Mouse (Mus musculus): ENCODE measurements at regions not wholly inside any gene's neighbourhood (a gene's known extent, or its start where the extent isn't known, plus 50 kb on each side); places are given as distances from the start of the nearest gene placed in this dataset.

- Histone ChIP-seq H3K27me3 (ENCODE audit: insufficient read depth, low read length) (no peaks in the 10 kb centered on the region), H3K4me3 (ENCODE audit: low read depth, low read length) (no peak overlapping the region), H3K36me3 (ENCODE audit: insufficient read depth, low read length) (no peaks in the 10 kb centered on the region), H3K9me3 (ENCODE audit: low read length) (no peaks in the 10 kb centered on the region), H3K4me2 (ENCODE audit: low read depth, low read length, poor library complexity, severe bottlenecking) (no peak overlapping the region), H3K9ac (replicated peaks; ENCODE audit: low read length, poor library complexity, severe bottlenecking) (no peak overlapping the region), H3K27ac (ENCODE audit: low read depth, low read length) (no peak overlapping the region), H3K4me1 (ENCODE audit: insufficient read depth, low read length) (no peaks in the 10 kb centered on the region)
- no peak for TF ChIP-seq CTCF (IDR thresholded peaks at IDR 0.05)
- DNase-seq (ENCODE audit: low spot score), result no peak
- no peak for ATAC-seq (ENCODE audit: low FRiP score)
- 93% methylated on average over 3 of the region's 3 CpGs for WGBS
Observed at GRCm38 (mm10) chr10:19141481-19141880, 126.0 kb upstream of the Tnfaip3 start.

- H3K36me3 ChIP-seq (ENCODE audit: insufficient read depth, low read length), result no peaks in the 10 kb centered on the region
- no peak overlapping the region for H3K4me3 ChIP-seq (ENCODE audit: low read depth, low read length)
- no peak overlapping the region for H3K9ac ChIP-seq (replicated peaks; ENCODE audit: low read length, poor library complexity, severe bottlenecking)
- 84% methylated on average over 5 of the region's 5 CpGs for WGBS
- no peak overlapping the region for H3K4me2 ChIP-seq (ENCODE audit: low read depth, low read length, poor library complexity, severe bottlenecking)
- H3K27me3 ChIP-seq (ENCODE audit: insufficient read depth, low read length), result no peaks in the 10 kb centered on the region
- no peak overlapping the region for H3K27ac ChIP-seq (ENCODE audit: low read depth, low read length)
- no peaks in the 10 kb centered on the region for H3K4me1 ChIP-seq (ENCODE audit: insufficient read depth, low read length)
- ATAC-seq (ENCODE audit: low FRiP score) (no peak), DNase-seq (ENCODE audit: low spot score) (no peak)
- no peak for TF ChIP-seq CTCF (IDR thresholded peaks at IDR 0.05)
- no peaks in the 10 kb centered on the region for H3K9me3 ChIP-seq (ENCODE audit: low read length)
Observed at GRCm38 (mm10) chr10:19140628-19141027, 125.2 kb upstream of the Tnfaip3 start.

DNA sequence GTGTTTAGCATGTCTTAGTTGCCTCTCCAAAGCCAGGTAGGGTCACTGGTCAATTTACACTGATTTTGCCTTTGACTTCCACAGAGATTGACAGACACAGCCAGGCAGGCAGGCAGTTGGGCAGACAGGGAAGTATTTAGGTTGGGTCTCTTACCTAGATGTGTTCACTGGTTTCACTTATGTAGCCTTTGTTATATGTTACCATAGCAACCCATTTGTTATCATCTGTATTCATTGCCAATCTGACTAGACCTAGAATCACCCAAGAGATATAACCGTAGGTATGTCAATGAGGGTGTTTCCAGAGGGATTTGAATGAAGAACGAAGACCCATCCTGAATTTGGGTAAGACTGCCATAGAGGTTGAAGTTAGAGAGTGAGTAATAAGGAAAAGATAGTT is 123.8 kb upstream of the Tnfaip3 start:
- DNase-seq (ENCODE audit: low spot score) (no peak), ATAC-seq (ENCODE audit: low FRiP score) (peak; percentile 58; the same call in 1 of the 2 replicates)
- no peaks in the 10 kb centered on the region for H3K27me3 ChIP-seq (ENCODE audit: insufficient read depth, low read length)
- H3K27ac ChIP-seq (ENCODE audit: low read depth, low read length), result no peak overlapping the region
- no peaks in the 10 kb centered on the region for H3K4me1 ChIP-seq (ENCODE audit: insufficient read depth, low read length)
- TF ChIP-seq CTCF (IDR thresholded peaks at IDR 0.05), result no peak
- no peaks in the 10 kb centered on the region for H3K36me3 ChIP-seq (ENCODE audit: insufficient read depth, low read length)
- H3K4me3 ChIP-seq (ENCODE audit: low read depth, low read length), result no peak overlapping the region
- H3K9ac ChIP-seq (replicated peaks; ENCODE audit: low read length, poor library complexity, severe bottlenecking), result no peak overlapping the region
- WGBS, result 60% methylated on average over 2 of the region's 2 CpGs
- H3K9me3 ChIP-seq (ENCODE audit: low read length), result no peaks in the 10 kb centered on the region
- H3K4me2 ChIP-seq (ENCODE audit: low read depth, low read length, poor library complexity, severe bottlenecking), result no peak overlapping the region

GRCm38 (mm10) chr10:19138258-19138657 is 122.8 kb upstream of the Tnfaip3 start:
- no peaks in the 10 kb centered on the region for H3K4me1 ChIP-seq (ENCODE audit: insufficient read depth, low read length)
- no peak overlapping the region for H3K4me3 ChIP-seq (ENCODE audit: low read depth, low read length)
- WGBS, result 83% methylated on average over 1 of the region's 1 CpGs
- H3K4me2 ChIP-seq (ENCODE audit: low read depth, low read length, poor library complexity, severe bottlenecking), result no peak overlapping the region
- DNase-seq (ENCODE audit: low spot score) (no peak), ATAC-seq (ENCODE audit: low FRiP score) (no peak)
- no peaks in the 10 kb centered on the region for H3K9me3 ChIP-seq (ENCODE audit: low read length)
- H3K27ac ChIP-seq (ENCODE audit: low read depth, low read length), result no peak overlapping the region
- TF ChIP-seq CTCF (IDR thresholded peaks at IDR 0.05), result no peak
- no peaks in the 10 kb centered on the region for H3K36me3 ChIP-seq (ENCODE audit: insufficient read depth, low read length)
- no peak overlapping the region for H3K9ac ChIP-seq (replicated peaks; ENCODE audit: low read length, poor library complexity, severe bottlenecking)
- H3K27me3 ChIP-seq (ENCODE audit: insufficient read depth, low read length), result no peaks in the 10 kb centered on the region

GRCm38 (mm10) chr10:19127581-19128291 is 112.3 kb upstream of the Tnfaip3 start:
- no peak for ATAC-seq (ENCODE audit: low FRiP score)

GRCm38 (mm10) chr10:19126922-19127321 is 111.5 kb upstream of the Tnfaip3 start:
- no peak overlapping the region for H3K9ac ChIP-seq (replicated peaks; ENCODE audit: low read length, poor library complexity, severe bottlenecking)
- no peak for TF ChIP-seq CTCF (IDR thresholded peaks at IDR 0.05)
- 82% methylated on average over 2 of the region's 2 CpGs for WGBS
- H3K9me3 ChIP-seq (ENCODE audit: low read length), result no peaks in the 10 kb centered on the region
- DNase-seq (ENCODE audit: low spot score), result no peak
- no peaks in the 10 kb centered on the region for H3K36me3 ChIP-seq (ENCODE audit: insufficient read depth, low read length)
- ATAC-seq (ENCODE audit: low FRiP score), result no peak
- H3K4me3 ChIP-seq (ENCODE audit: low read depth, low read length), result no peak overlapping the region
- no peak overlapping the region for H3K27ac ChIP-seq (ENCODE audit: low read depth, low read length)
- H3K4me1 ChIP-seq (ENCODE audit: insufficient read depth, low read length), result 0 out of 2 replicates have a peak, but pooled peaks cover 5% of the 10 kb centered on the region
- H3K27me3 ChIP-seq (ENCODE audit: insufficient read depth, low read length), result no peaks in the 10 kb centered on the region
- H3K4me2 ChIP-seq (ENCODE audit: low read depth, low read length, poor library complexity, severe bottlenecking), result no peak overlapping the region

More at GRCm38 (mm10) chr10:19127581-19128291, 112.3 kb upstream of the Tnfaip3 start:
- H3K9me3 ChIP-seq (ENCODE audit: low read length), result no peaks in the 10 kb centered on the region
- no peak overlapping the region for H3K4me3 ChIP-seq (ENCODE audit: low read depth, low read length)
- DNase-seq (ENCODE audit: low spot score), result no peak
- H3K9ac ChIP-seq (replicated peaks; ENCODE audit: low read length, poor library complexity, severe bottlenecking), result no peak overlapping the region
- TF ChIP-seq CTCF (IDR thresholded peaks at IDR 0.05), result no peak
- 67% methylated on average over 4 of the region's 4 CpGs for WGBS
- no peaks in the 10 kb centered on the region for H3K27me3 ChIP-seq (ENCODE audit: insufficient read depth, low read length)
- H3K27ac ChIP-seq (ENCODE audit: low read depth, low read length), result no peak overlapping the region
- no peaks in the 10 kb centered on the region for H3K36me3 ChIP-seq (ENCODE audit: insufficient read depth, low read length)
- no peak overlapping the region for H3K4me2 ChIP-seq (ENCODE audit: low read depth, low read length, poor library complexity, severe bottlenecking)
- 0 out of 2 replicates have a peak, but pooled peaks cover 1% of the 10 kb centered on the region for H3K4me1 ChIP-seq (ENCODE audit: insufficient read depth, low read length)

Data from midbrain, postnatal 0 days (tissue).